In genomic region chr2:59408040-59408587, GRCm38 (mm10) we compare ENCODE assay signal across 10 mouse cellular contexts.
DNase-seq lines count a peak whose midpoint lies in the region; ATAC-seq and TF ChIP-seq lines count a peak whose summit lies in the region.
"Had no signal": no experiment of that assay in that cellular context is flagged by ENCODE, and none has a peak within 500 bp of the region (broad histone marks: within the 10 kb centered on the region; RNA-seq: fewer than 3 reads in every experiment).

No protein-coding gene starts in this region.

- DNase-seq in layer of hippocampus, adult 2 months (ENCODE audit: low spot score in 2 of 2), result no peak
- no peak for DNase-seq in layer of hippocampus, adult 9-11 months
- peak; percentile 77 for DNase-seq in brain, adult 2 months (ENCODE audit: low read depth, low spot score)
- peak; percentile 72 for DNase-seq in cerebellum, adult 11-12 months
- no peak for DNase-seq in hindbrain, embryonic 11.5 days (ENCODE audit: low spot score)
- DNase-seq in liver, embryonic 11.5 days (ENCODE audit: low spot score), result no peak
- DNase-seq: kidney, postnatal 10 days; thymus, postnatal 14 days had no signal

- TF ChIP-seq CTCF in layer of hippocampus, adult 2 months (conservative IDR thresholded peaks at IDR 0.05), result no peak

- H3K36me3 ChIP-seq in hindbrain, embryonic 11.5 days (ENCODE audit: control insufficient read depth, insufficient read depth, low read length), result no peaks in the 10 kb centered on the region
- no peaks in the 10 kb centered on the region; the same call in 1 of the 2 replicates for H3K36me3 ChIP-seq in liver, embryonic 11.5 days (ENCODE audit: control insufficient read depth, insufficient read depth, low read length)
- H3K36me3 ChIP-seq: limb, embryonic 10.5 days had no signal

- H3K4me3 ChIP-seq in layer of hippocampus, adult 2 months, result no peak overlapping the region
- H3K4me3 ChIP-seq in hindbrain, embryonic 11.5 days (ENCODE audit: low read depth, low read length), result no peak overlapping the region
- no peak overlapping the region for H3K4me3 ChIP-seq in liver, embryonic 11.5 days (ENCODE audit: low read depth, low read length)
- H3K4me3 ChIP-seq: limb, embryonic 10.5 days had no signal

- peak overlapping the region; percentile 85 for H3K27ac ChIP-seq in layer of hippocampus, adult 2 months
- H3K27ac ChIP-seq in hindbrain, embryonic 11.5 days (ENCODE audit: low read depth, low read length), result peak overlapping the region; percentile 69
- no peak overlapping the region for H3K27ac ChIP-seq in liver, embryonic 11.5 days (ENCODE audit: low read depth, low read length)
- H3K27ac ChIP-seq: limb, embryonic 10.5 days had no signal

- 80% methylated on average over 10 of the region's 10 CpGs for WGBS in hindbrain, embryonic 11.5 days
- WGBS in liver, embryonic 11.5 days, result 77% methylated on average over 10 of the region's 10 CpGs

- H3K4me1 ChIP-seq in hindbrain, embryonic 11.5 days (replicated peaks; ENCODE audit: control insufficient read depth, insufficient read depth, low read length), result no peaks in the 10 kb centered on the region
- H3K4me1 ChIP-seq in liver, embryonic 11.5 days (replicated peaks; ENCODE audit: control insufficient read depth, insufficient read depth, low read length), result no peaks in the 10 kb centered on the region
- H3K4me1 ChIP-seq: limb, embryonic 10.5 days had no signal

- no peak overlapping the region; the same call in 1 of the 2 replicates for H3K4me2 ChIP-seq in hindbrain, embryonic 11.5 days (replicated peaks; ENCODE audit: low read depth, low read length)
- H3K4me2 ChIP-seq in liver, embryonic 11.5 days, result no peak overlapping the region

- H3K9ac ChIP-seq in hindbrain, embryonic 11.5 days (ENCODE audit: low read depth, low read length), result no peak overlapping the region
- no peak overlapping the region for H3K9ac ChIP-seq in liver, embryonic 11.5 days (ENCODE audit: low read depth, low read length)

- no peak for ATAC-seq in hindbrain, embryonic 11.5 days (ENCODE audit: low FRiP score)
- no peak for ATAC-seq in liver, embryonic 11.5 days (replicated peaks; ENCODE audit: low FRiP score)
- no peak for ATAC-seq in megakaryocyte-erythroid progenitor cell, adult 5-6 weeks (replicated peaks; ENCODE audit: low FRiP score, low TSS enrichment, poor library complexity, severe bottlenecking)

- no peaks in the 10 kb centered on the region for H3K9me3 ChIP-seq in hindbrain, embryonic 11.5 days (ENCODE audit: control insufficient read depth, low read length)
- no peaks in the 10 kb centered on the region for H3K9me3 ChIP-seq in liver, embryonic 11.5 days (ENCODE audit: control insufficient read depth, low read length)
- H3K9me3 ChIP-seq: limb, embryonic 10.5 days had no signal

- H3K27me3 ChIP-seq in hindbrain, embryonic 11.5 days (ENCODE audit: control insufficient read depth, insufficient read depth, low read length), result no peaks in the 10 kb centered on the region
- no peaks in the 10 kb centered on the region for H3K27me3 ChIP-seq in liver, embryonic 11.5 days (replicated peaks; ENCODE audit: control insufficient read depth, insufficient read depth, low read length)

Comparison
In these comparisons a context has a peak if more than half of its experiments do, and no peak if none do; other contexts are left out.
1. DNase-seq: peak in brain, adult 2 months (single experiment) and cerebellum, adult 11-12 months (single experiment); none in layer of hippocampus, adult 2 months (0 of 2), layer of hippocampus, adult 9-11 months (single experiment), hindbrain, embryonic 11.5 days (single experiment) and liver, embryonic 11.5 days (single experiment).